Mouse (Mus musculus): Measurements from ENCODE around the gene Ank3.

Gene Ank3

DNA sequence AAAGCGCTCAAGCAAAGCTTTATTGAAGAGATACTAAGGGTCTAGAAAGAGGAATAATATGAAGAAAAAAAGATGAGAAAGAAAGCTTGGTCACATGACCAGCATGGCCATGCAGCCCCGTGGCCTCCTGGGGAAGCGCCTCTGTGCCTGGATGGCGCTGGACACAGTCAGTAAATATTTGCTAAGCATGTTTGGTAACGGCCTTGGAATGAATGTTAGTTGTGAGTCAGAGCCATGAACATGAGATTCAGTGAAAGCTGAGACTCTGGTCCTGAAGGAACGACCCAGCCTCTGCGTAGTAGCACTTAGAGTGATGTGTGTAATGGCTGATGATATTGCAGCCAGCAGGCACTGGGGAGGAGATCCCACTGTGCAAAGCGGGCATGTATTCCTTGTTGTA, 531.9 kb downstream of the Ank3 start:
- no peak for DNase-seq (ENCODE audit: low spot score)

DNA sequence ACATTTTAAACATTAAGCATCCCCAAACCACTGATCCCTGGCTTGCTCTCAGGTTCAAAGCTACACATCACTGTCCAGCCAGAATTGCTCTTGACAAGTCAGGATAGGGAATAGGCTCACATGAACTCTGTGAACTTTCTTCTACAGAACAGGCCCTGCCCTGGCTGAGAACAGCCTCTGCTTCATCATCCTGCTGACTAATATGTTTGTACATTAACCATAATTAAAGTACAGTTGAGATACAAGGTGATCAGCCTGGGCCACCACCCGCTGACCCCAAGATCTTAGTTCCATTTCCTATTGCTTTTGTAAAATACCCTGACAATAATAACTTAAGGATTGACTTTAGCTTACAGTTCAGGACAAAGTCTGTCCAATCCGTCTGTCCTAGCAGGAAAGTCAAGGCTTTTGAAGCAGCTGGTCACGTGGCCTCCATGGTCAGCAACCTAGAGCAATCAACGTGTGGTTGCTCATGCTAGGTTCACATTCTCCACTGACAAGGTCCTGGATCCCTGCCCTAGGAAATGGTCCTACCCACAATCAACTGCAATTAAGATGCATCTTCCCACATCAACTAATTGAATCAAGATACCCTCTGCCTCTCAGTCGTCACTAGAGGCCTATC, 538.0 kb downstream of the Ank3 start:
- DNase-seq (ENCODE audit: low spot score), result no peak

- no peak for DNase-seq (ENCODE audit: low spot score)
These were observed 538.8 kb downstream of the Ank3 start for GRCm38 (mm10) chr10:69937291-69937921.

DNA sequence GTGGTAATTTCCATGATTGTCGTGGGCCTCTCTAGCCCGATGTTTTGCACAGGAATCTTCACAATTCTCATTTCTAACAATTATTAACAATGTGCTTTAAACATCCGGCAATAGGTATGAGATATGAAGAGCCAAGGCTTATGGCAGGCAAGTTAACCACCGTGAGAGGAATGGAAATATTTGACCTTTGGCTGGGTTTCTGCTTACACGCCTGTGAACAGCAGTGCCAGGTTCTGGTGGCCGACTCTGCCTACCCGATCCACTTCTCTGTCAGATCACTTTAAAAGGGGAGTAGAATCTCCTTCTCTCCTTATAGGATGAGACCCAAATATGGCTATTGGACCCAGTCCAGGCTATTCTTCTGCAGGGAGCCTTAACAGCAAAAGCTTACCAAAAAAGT, 540.6 kb downstream of the Ank3 start:
- DNase-seq (ENCODE audit: low spot score), result no peak

DNA sequence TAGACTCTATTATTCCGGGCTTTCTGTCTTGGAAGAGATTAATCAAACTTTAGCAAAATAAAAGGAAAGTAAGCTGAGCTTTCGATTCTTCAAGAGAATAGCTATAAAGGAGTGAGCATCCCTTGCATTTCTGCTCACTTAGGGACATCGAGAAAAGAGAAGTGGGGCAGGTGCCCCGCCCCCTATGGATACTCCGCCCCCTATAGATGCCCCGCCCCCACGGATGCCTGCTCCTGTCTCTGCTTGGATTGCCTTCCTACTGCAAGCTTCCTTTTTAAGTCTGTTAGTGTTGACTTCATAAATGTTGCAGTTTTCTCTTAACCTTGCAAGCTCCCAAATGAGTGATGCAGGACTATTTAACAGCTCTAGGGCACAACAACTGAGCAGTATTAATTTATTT, 541.4 kb downstream of the Ank3 start:
- no peak for DNase-seq (ENCODE audit: low spot score)

- no peak for DNase-seq (ENCODE audit: low spot score)
These were observed 542.4 kb downstream of the Ank3 start for GRCm38 (mm10) chr10:69941001-69941400.

DNA sequence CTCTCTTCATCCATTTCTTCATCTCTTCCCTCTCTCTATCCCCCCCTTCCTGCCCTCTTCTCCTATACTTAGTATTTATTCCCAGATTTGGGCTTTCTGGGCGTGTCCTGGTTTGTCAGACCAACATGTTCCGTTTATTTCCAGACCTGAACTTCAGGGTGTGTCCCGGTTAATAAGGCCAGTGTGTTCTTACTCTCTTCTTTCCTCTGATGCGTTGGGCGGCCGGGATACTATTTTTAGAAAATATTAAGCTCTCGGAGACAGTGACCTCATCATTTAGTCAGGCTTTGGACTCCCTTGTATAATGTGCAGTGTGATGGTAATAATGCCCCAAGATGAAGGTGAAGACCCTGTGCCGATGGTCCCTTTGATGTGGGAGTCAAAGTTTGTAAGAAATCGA, 546.3 kb downstream of the Ank3 start:
- no peak for DNase-seq (ENCODE audit: low spot score)

DNA sequence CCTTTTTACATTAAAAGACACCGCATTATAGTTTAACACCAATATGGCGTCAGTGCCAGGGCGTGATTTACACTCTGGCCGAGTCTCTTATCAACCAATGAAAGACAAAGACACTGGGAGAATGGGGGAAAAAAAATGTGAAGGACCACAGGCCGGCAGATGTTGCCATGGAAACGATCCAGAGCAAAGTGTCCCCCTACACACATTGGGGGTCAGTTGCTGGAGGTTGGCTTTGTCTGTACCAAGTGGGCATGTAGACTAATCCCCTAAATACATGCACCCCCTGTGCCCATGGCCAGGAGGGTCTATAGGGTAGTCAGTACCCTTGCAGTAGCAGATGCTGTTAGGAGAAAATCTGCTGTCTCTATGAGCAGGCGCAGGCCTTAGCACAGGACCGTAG, 547.3 kb downstream of the Ank3 start:
- DNase-seq (ENCODE audit: low spot score), result no peak

DNA sequence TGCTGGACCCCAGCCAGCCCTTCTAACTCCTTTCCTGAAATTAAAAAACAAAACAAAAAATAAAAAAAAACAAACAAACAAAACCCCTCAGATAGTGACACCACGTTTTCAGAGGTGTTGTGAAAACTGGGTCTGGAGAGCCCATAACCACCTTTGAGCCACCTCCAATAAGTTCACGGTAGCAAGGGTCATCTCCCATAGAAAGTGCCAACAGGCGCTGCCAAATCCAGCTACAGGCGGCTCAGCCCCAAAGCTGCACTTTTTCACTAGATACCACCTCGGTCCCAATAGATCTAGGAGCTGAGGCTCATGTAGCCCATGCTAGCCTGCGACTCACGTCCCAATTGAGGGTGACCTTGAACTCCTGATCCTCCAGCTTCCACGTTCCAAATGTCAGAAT, 547.7 kb downstream of the Ank3 start:
- no peak for DNase-seq (ENCODE audit: low spot score)

DNA sequence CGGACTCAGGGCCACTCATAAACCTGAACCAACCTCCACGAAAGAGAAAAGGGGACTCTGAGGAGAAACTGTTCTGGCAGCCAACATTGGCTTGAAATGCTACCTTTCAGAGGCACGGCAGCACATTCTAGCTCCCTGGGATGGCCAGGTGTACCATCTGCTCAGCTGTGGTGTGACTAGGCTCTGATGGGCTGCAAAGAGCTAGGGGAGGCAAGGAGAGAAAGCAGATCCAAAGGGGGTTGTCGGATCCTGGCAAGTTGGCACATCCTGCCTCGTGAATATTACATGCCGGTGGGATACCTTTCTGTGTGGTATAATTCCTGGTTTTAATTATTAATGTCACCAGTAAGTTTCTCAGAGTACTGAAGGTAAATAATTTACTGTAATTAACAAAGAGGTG, 548.5 kb downstream of the Ank3 start:
- no peak for DNase-seq (ENCODE audit: low spot score)

- no peak for DNase-seq (ENCODE audit: low spot score)
These were observed 551.8 kb downstream of the Ank3 start for GRCm38 (mm10) chr10:69950236-69950918.

DNA sequence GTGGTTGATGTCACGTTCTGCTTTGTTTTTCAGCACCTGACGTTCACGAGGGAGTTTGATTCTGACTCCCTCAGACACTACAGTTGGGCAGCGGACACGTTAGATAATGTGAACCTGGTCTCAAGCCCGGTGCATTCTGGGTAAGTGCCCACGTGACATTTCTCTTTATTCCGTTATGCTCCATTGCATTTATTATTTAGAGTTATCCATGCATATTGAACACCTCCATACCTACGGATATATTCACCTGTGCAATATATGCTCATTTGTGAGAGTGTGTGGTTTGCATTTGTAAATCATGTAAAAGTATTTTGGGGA, 552.3 kb downstream of the Ank3 start:
- no peak for DNase-seq (ENCODE audit: low spot score)

GRCm38 (mm10) chr10:69951426-69951825, 552.9 kb downstream of the Ank3 start:
- DNase-seq (ENCODE audit: low spot score), result no peak

DNA sequence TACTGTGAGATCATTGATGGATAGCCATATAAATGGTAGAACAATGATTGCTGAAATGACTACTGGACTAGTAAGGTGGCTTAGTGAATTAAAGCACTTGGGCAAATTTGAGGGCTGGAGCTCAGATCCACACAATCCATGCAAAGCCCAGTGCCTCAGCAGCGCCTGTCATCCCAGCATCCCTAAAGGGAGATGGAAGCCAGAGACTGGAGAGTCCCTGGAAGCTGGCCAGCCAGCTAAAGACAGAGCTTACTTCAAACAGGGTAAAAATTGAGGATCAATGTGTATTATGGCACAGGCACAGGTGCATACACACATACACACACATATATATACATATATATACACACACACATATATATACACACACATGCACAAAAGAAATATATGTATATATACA, 553.7 kb downstream of the Ank3 start:
- no peak for DNase-seq (ENCODE audit: low spot score)

GRCm38 (mm10) chr10:69954657-69955267, 556.2 kb downstream of the Ank3 start:
- no peak for DNase-seq (ENCODE audit: low spot score)

DNA sequence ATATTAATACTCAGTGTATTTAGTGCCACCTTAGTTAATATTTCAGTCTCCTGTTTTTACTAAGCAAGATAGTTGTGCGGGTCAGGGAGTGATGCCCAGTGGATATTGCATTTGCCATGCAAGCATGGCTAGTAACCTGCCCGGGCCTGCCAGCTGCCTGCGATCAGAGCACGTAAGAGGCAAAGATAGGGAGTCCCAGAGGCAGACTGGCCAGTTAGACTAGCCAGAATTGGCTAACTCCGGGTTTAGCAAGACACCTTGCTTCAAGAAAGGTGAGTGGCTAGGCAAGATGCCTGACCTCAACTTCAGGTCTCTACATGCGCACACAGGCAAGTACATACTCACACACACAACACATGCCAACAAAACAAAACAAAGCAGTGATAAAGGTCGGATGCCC, 563.7 kb downstream of the Ank3 start:
- no peak for DNase-seq (ENCODE audit: low spot score)

GRCm38 (mm10) chr10:69962976-69963375, 564.4 kb downstream of the Ank3 start:
- no peak for DNase-seq (ENCODE audit: low spot score)

DNA sequence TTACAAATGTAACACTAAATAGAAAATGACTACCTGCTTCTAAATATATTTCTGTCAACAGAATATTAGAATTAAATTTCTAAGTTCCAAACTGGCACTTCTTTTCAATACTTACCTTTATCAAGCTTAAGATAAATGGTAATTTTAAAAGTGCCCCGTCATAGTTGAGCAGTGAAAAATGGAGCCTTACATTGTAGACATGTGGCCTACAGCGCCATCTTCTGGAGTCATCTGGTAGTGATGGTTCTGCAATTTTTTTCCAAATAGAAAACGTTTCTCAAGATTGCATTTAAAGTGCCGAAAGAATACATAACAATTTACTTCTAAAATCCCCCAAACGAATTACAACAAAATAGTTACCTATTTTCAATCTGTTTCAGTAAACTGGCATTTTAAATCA, 566.0 kb downstream of the Ank3 start:
- DNase-seq (ENCODE audit: low spot score), result peak; percentile 82

- DNase-seq (ENCODE audit: low spot score), result no peak
These were observed 566.5 kb downstream of the Ank3 start for GRCm38 (mm10) chr10:69965085-69965484.

- no peak for DNase-seq (ENCODE audit: low spot score)
These were observed 569.4 kb downstream of the Ank3 start for GRCm38 (mm10) chr10:69967994-69968393.

DNA sequence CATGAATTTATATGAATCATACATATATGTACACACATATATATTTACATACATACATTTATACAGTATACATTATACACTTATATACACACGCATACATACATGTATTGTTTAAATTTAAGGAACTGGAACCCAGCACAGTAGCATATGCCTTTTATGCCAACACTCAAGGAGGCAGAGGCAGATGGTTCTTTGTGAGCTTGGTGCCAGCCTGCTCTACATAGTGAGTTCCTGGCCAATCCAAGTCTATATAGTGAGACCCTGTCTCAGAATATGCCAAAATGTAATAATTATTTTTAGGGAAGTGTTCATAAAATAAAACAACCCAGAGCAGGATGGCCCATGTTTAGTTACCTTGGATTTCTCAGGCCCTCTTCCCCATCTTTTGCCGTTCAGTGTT, 581.1 kb downstream of the Ank3 start:
- DNase-seq (ENCODE audit: low spot score), result no peak

- peak; percentile 6 for DNase-seq (ENCODE audit: low spot score)
These were observed 583.0 kb downstream of the Ank3 start for GRCm38 (mm10) chr10:69981386-69982097.

DNA sequence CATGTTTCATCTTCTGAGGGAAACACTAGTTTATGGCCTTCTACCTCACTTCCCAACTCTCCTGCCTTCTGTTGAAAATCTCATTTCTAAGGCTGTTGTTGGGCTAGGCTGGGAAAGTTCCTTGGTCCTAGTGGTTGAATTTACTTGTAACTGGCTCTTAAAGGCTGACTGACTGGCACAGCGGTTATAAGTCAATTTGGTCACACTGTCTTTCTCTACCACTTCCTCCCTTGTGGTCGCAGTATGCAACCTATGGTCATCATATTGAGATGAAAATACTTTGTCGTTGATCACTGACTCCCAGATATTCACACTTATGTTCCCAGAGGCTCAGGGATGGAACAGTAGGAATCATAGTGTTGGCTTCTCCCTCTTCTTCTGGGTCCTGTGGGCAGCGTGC, 584.1 kb downstream of the Ank3 start:
- DNase-seq (ENCODE audit: low spot score), result no peak

All from embryo, embryonic 10.5 days (tissue).